Mouse (Mus musculus): ENCODE measurements around the gene Cep152. TPM values are rescaled to one million over a fixed set of nuclear protein-coding genes. Genes with fewer than 3 reads are reported as not detected.

Cep152 gene
- polyA plus RNA-seq, 1 experiment from 2014 or later: 3.2 TPM

DNA sequence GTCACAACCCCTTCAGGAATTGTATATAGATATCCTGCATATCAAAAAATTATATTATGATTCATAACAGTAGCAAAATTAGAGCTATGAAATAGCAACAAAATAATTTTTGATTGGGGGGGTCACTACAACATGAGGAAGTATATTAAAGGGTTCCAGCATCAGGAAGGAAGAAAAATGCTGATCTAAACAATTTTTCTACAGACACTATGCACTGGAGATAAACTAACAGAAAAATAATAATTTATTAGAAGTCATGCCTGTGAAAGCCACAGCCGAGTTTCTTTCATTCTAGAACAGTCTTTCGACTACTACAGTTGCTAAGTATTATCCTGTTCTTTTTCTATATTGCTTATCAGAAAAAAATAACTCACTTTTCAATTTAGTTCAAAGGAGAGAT lies 99.4 kb downstream of the Cep152 start:
- DNase-seq (ENCODE audit: low spot score) (no peak), ATAC-seq (no peak)
- Histone ChIP-seq H3K9ac (ENCODE audit: low read length) (no peak overlapping the region), H3K4me3 (ENCODE audit: low read depth, low read length) (no peak overlapping the region), H3K4me1 (ENCODE audit: control insufficient read depth, insufficient read depth, low read length) (no peaks in the 10 kb centered on the region), H3K4me2 (ENCODE audit: low read length) (no peak overlapping the region), H3K27me3 (replicated peaks; ENCODE audit: control insufficient read depth, insufficient read depth, low read length) (no peaks in the 10 kb centered on the region), H3K9me3 (replicated peaks; ENCODE audit: control insufficient read depth, low read length) (no peaks in the 10 kb centered on the region), H3K36me3 (ENCODE audit: control insufficient read depth, insufficient read depth, low read length) (no peaks in the 10 kb centered on the region), H3K27ac (ENCODE audit: low read depth, low read length) (no peak overlapping the region)
- 89% methylated on average over 2 of the region's 2 CpGs for WGBS

DNA sequence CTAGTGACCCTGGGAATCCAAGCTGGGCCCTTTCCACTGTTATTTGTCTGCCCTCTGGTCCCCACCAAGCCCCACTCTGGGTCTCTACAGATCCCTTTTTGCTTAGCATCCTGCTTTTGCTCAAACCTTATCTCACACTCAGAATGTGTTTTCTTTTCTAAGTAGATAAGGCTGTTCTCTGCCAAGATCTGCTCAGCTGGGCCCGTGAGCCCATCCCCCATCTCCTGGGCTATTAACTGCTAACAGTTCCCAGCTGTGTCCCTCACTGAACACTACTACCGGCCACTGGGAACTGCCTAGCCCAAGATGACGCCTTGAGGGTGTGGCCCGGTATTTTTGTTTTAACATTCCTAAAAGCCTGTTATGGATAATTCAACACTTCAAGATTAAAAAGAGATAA lies 108.3 kb downstream of the Cep152 start:
- H3K4me3 ChIP-seq (ENCODE audit: low read depth, low read length): no peak overlapping the region
- no peaks in the 10 kb centered on the region for H3K27me3 ChIP-seq (replicated peaks; ENCODE audit: control insufficient read depth, insufficient read depth, low read length)
- DNase-seq (ENCODE audit: low spot score): no peak
- H3K4me1 ChIP-seq (ENCODE audit: control insufficient read depth, insufficient read depth, low read length): no peaks in the 10 kb centered on the region
- H3K4me2 ChIP-seq (ENCODE audit: low read length): no peak overlapping the region
- ATAC-seq: no peak
- no peaks in the 10 kb centered on the region for H3K36me3 ChIP-seq (ENCODE audit: control insufficient read depth, insufficient read depth, low read length)
- 53% methylated on average over 4 of the region's 4 CpGs for WGBS
- no peaks in the 10 kb centered on the region for H3K9me3 ChIP-seq (replicated peaks; ENCODE audit: control insufficient read depth, low read length)
- H3K27ac ChIP-seq (ENCODE audit: low read depth, low read length): no peak overlapping the region
- H3K9ac ChIP-seq (ENCODE audit: low read length): no peak overlapping the region

DNA sequence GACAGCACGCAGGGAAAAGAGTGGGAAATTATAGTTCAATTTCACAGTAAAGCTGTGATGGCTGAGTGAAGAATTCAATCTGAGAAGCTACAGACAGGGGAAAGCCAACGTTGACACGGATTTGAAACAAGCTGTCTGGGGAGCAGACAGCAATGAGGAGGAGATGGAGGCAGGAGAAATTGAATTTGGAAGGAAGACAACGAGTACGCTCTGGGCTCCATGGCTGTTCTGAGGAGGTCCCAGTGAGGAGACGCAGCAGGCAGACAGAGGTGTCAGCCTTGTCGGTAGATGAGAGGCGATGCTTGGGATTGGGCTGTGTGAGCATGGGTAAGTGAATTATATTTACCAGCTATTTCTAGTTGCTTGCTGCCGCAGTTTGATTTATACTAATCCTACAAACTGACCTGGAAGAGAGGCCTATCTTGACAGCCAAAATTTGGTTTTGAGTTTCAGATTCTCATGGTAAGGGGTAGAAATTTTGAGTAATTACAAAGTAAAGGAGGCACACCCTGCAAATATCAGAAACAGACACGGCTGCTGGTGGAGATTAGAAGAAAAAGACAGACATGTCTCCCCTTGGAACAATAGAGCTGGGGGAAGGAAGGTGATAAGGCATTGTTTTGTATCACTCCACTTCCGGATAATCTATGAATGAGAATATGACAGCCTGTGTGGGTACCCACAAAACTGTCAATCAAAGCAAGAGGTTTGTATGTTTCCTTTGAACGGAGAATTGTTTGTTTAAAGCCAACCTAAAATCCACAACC lies 109.4 kb downstream of the Cep152 start:
- WGBS: 80% methylated on average over 12 of the region's 12 CpGs

DNA sequence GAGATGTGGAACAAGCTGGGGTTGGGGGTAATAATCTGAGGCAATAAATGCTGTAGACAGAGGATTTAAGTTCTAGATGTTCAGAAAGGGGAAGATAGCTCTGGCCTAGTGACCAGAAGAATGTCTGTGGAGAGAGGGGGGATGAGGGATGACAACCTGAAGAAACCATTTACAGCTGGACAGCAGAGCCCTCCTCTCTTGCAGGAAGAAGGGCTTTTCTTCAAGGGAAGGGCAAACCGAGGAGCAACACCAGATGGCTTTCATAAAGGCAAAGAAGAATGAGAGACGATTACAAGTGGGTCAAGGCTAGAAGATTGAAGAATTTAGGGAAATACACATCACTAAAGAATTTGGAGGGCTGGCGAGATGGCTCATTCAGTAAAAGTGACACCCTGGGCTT lies 110.5 kb downstream of the Cep152 start:
- Histone ChIP-seq H3K36me3 (ENCODE audit: control insufficient read depth, insufficient read depth, low read length) (no peaks in the 10 kb centered on the region), H3K4me2 (ENCODE audit: low read length) (no peak overlapping the region), H3K27ac (ENCODE audit: low read depth, low read length) (no peak overlapping the region), H3K4me1 (ENCODE audit: control insufficient read depth, insufficient read depth, low read length) (no peaks in the 10 kb centered on the region), H3K9me3 (replicated peaks; ENCODE audit: control insufficient read depth, low read length) (no peaks in the 10 kb centered on the region), H3K4me3 (ENCODE audit: low read depth, low read length) (no peak overlapping the region), H3K27me3 (replicated peaks; ENCODE audit: control insufficient read depth, insufficient read depth, low read length) (no peaks in the 10 kb centered on the region), H3K9ac (ENCODE audit: low read length) (no peak overlapping the region)
- no peak for DNase-seq (ENCODE audit: low spot score)
- ATAC-seq: no peak
- WGBS: 73% methylated on average over 3 of the region's 3 CpGs

More for the DNA sequence above, 109.4 kb downstream of the Cep152 start:
- ATAC-seq: peak; percentile 34; the same call in 1 of the 2 replicates
- no peaks in the 10 kb centered on the region for H3K9me3 ChIP-seq (replicated peaks; ENCODE audit: control insufficient read depth, low read length)
- no peaks in the 10 kb centered on the region for H3K4me1 ChIP-seq (ENCODE audit: control insufficient read depth, insufficient read depth, low read length)
- no peak overlapping the region for H3K4me2 ChIP-seq (ENCODE audit: low read length)
- H3K27me3 ChIP-seq (replicated peaks; ENCODE audit: control insufficient read depth, insufficient read depth, low read length): no peaks in the 10 kb centered on the region
- H3K27ac ChIP-seq (ENCODE audit: low read depth, low read length): 0 out of 2 replicates have a peak overlapping the region, but pooled peaks have one; percentile 4
- no peaks in the 10 kb centered on the region for H3K36me3 ChIP-seq (ENCODE audit: control insufficient read depth, insufficient read depth, low read length)
- H3K4me3 ChIP-seq (ENCODE audit: low read depth, low read length): no peak overlapping the region
- DNase-seq (ENCODE audit: low spot score): no peak
- no peak overlapping the region for H3K9ac ChIP-seq (ENCODE audit: low read length)

Other genes starting within 250 kb of the Cep152 start
- 0.14 TPM in 2 replicates for gene Gm9913, start 120.0 kb downstream of the Cep152 start, polyA plus RNA-seq (2014; fragmentation: Nextera tagmentation; extraction: Ambion mirVana)
- gene Fbn1, start 117.1 kb downstream of the Cep152 start, polyA plus RNA-seq (2014; fragmentation: Nextera tagmentation; extraction: Ambion mirVana): 2.1 and 2.9 TPM in 2 replicates
- gene Eid1, start 48.0 kb upstream of the Cep152 start, polyA plus RNA-seq (2014; fragmentation: Nextera tagmentation; extraction: Ambion mirVana): 405 and 426 TPM in 2 replicates
- 0.66 and 0.85 TPM in 2 replicates for gene Shc4, start 99.0 kb upstream of the Cep152 start, polyA plus RNA-seq (2014; fragmentation: Nextera tagmentation; extraction: Ambion mirVana)
- gene Secisbp2l, start 157.8 kb upstream of the Cep152 start, polyA plus RNA-seq (2014; fragmentation: Nextera tagmentation; extraction: Ambion mirVana): 25.1 and 32.0 TPM in 2 replicates
- gene Galk2, start 234.0 kb upstream of the Cep152 start, polyA plus RNA-seq (2014; fragmentation: Nextera tagmentation; extraction: Ambion mirVana): 29.8 and 32.8 TPM in 2 replicates
- 77.2 and 81.0 TPM in 2 replicates for gene Cops2, start 234.0 kb upstream of the Cep152 start, polyA plus RNA-seq (2014; fragmentation: Nextera tagmentation; extraction: Ambion mirVana)

Data from forebrain, embryonic 14.5 days (tissue).